Mouse (Mus musculus): ENCODE results near the gene Dpp9. TPM values are rescaled to one million over a fixed set of nuclear protein-coding genes. Genes with fewer than 3 reads are reported as not detected.
A peak's percentile ranks its signal among the peaks of the same experiment; 100 is the strongest.

Dpp9 gene
- total and polyA plus RNA-seq, 3 experiments: 38.6 to 41.4 (median 40.4) TPM

DNA sequence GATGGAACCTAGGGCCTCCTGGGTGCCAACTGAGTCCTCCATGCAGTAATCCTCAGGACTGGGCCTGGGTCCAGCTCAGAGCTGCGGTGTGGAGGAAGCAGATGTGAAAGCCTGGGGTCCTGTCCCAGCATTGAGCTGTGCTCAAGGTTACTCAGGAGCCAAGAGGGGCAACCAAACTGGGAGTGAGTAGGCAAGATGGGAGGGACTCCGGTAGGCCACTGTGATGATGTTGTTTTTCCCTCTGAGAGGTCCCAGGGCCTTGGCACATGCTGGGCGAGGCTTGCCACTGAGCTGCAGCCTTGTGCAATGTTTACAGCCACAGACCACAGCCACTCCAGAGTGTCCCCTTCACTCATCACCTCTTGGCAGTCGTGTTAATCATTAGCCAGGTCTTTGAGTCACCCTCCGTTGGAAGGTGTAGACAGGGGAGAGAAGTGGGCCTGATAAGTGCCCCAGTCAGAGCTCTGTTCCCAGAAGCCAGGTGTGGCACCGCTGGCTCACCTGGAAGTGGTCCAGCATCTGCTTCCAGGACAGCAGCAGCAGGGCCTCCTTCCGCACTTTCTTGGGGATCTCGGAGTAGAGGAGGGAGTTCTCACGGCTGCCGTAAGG, 12.3 kb downstream of the Dpp9 start:
- Histone ChIP-seq H3K79me2 (replicated peaks; ENCODE audit: control insufficient read depth, insufficient read depth, low read length) (no peaks in the 10 kb centered on the region), H3K4me1 (ENCODE audit: control insufficient read depth, insufficient read depth, low read length) (peaks cover 13% of the 10 kb centered on the region), H3K36me3 (ENCODE audit: control insufficient read depth, insufficient read depth, low read length) (no peaks in the 10 kb centered on the region), H3K27me3 (ENCODE audit: control insufficient read depth, insufficient read depth, low read length) (no peaks in the 10 kb centered on the region), H3K4me3 (no peak overlapping the region), H3K27ac (no peak overlapping the region), H3K9ac (ENCODE audit: low read depth, low read length) (no peak overlapping the region)
- intact Hi-C loops (cut with DNase I): no loop called here
- TF ChIP-seq POLR2A (IDR thresholded peaks at IDR 0.05; ENCODE audit: insufficient read depth, low read depth, low read length) (no peak), EP300 (IDR thresholded peaks at IDR 0.05; ENCODE audit: insufficient read depth, low read depth, low read length) (no peak), CTCF (IDR thresholded peaks at IDR 0.05) (no peak)
- DNase-seq: no peak
- 68% methylated on average over 10 of the region's 10 CpGs for WGBS

DNA sequence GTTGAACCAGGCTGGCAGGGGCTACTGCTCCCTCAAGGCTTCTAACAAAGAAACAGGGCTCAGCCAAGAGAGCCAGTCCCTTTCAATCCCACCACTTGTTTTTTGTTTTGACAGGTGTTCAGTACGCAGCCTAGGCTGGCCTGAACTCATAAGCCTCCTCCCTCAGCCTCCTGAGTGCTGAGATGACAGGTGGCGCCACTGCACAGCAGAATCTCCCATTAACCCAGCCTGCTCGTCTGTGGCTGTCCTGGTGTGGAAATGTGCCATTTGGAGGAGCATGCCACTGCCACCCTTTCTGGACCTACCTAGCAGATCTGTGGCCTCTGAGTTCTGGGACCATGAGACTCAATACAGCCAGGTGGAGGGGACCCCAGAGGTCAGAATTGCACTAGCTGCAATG, 15.0 kb downstream of the Dpp9 start:
- intact Hi-C loops (cut with DNase I): no loop called here
- H3K36me3 ChIP-seq (ENCODE audit: control insufficient read depth, insufficient read depth, low read length): no peaks in the 10 kb centered on the region
- WGBS: 56% methylated on average over 3 of the region's 3 CpGs
- H3K4me3 ChIP-seq: no peak overlapping the region
- peaks cover 2% of the 10 kb centered on the region for H3K4me1 ChIP-seq (ENCODE audit: control insufficient read depth, insufficient read depth, low read length)
- no peak for TF ChIP-seq EP300 (IDR thresholded peaks at IDR 0.05; ENCODE audit: insufficient read depth, low read depth, low read length)
- TF ChIP-seq POLR2A (IDR thresholded peaks at IDR 0.05; ENCODE audit: insufficient read depth, low read depth, low read length): no peak
- peak; percentile 29 for TF ChIP-seq CTCF (IDR thresholded peaks at IDR 0.05)
- H3K79me2 ChIP-seq (replicated peaks; ENCODE audit: control insufficient read depth, insufficient read depth, low read length): no peaks in the 10 kb centered on the region
- no peaks in the 10 kb centered on the region for H3K27me3 ChIP-seq (ENCODE audit: control insufficient read depth, insufficient read depth, low read length)
- DNase-seq: no peak
- H3K9ac ChIP-seq (ENCODE audit: low read depth, low read length): no peak overlapping the region
- H3K27ac ChIP-seq: no peak overlapping the region

DNA sequence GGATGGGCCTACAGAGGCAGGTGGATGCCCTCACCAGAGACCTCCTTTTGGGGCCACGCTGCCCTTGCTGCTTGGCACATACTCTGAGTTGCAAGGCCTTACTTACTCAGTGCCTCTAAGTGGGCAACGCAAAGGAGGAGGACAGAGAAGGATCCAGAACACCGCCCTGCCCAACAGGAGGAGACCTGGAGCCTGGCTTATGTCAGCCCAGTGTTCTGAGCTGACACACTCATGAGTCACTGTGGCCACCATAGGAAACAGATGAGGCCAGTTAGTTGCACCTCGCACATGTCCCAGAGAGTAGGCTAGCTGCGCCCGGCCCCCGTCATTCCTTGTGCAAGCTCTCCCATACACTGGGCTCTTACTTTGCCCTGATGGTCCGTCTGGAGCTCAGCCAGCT, 16.2 kb downstream of the Dpp9 start:
- no peaks in the 10 kb centered on the region for H3K36me3 ChIP-seq (ENCODE audit: control insufficient read depth, insufficient read depth, low read length)
- no peak for DNase-seq
- no peak overlapping the region for H3K9ac ChIP-seq (ENCODE audit: low read depth, low read length)
- TF ChIP-seq EP300 (IDR thresholded peaks at IDR 0.05; ENCODE audit: insufficient read depth, low read depth, low read length) (no peak), CTCF (IDR thresholded peaks at IDR 0.05) (no peak), POLR2A (IDR thresholded peaks at IDR 0.05; ENCODE audit: insufficient read depth, low read depth, low read length) (no peak)
- no peak overlapping the region for H3K4me3 ChIP-seq
- no peaks in the 10 kb centered on the region for H3K4me1 ChIP-seq (ENCODE audit: control insufficient read depth, insufficient read depth, low read length)
- H3K27me3 ChIP-seq (ENCODE audit: control insufficient read depth, insufficient read depth, low read length): no peaks in the 10 kb centered on the region
- intact Hi-C loops (cut with DNase I): no loop called here
- H3K27ac ChIP-seq: no peak overlapping the region
- WGBS: 97% methylated on average over 8 of the region's 8 CpGs
- no peaks in the 10 kb centered on the region for H3K79me2 ChIP-seq (replicated peaks; ENCODE audit: control insufficient read depth, insufficient read depth, low read length)

DNA sequence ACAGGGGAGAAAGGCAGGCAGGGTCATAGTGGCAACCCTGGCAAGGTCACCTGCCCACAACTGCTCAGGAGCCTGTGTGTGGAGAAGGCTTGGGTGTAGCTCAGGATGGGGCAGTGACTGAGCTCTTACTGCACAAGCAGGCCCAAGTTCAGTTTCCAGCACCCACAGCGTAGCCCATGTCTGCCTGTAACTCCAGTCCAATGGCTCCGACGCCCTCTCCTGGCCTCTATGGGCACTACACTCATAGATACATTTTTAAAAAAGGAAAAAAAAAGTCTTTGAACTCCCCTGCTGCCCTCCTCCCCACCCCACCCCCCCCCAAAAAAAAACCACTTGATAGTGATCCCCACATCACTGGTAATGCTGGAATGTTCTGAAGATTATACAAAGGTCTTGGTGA, 17.1 kb downstream of the Dpp9 start:
- no peaks in the 10 kb centered on the region for H3K4me1 ChIP-seq (ENCODE audit: control insufficient read depth, insufficient read depth, low read length)
- no peak overlapping the region for H3K9ac ChIP-seq (ENCODE audit: low read depth, low read length)
- DNase-seq: no peak
- H3K79me2 ChIP-seq (replicated peaks; ENCODE audit: control insufficient read depth, insufficient read depth, low read length): no peaks in the 10 kb centered on the region
- H3K36me3 ChIP-seq (ENCODE audit: control insufficient read depth, insufficient read depth, low read length): no peaks in the 10 kb centered on the region
- 76% methylated on average over 3 of the region's 3 CpGs for WGBS
- TF ChIP-seq POLR2A (IDR thresholded peaks at IDR 0.05; ENCODE audit: insufficient read depth, low read depth, low read length) (no peak), CTCF (IDR thresholded peaks at IDR 0.05) (peak; percentile 29)
- H3K27me3 ChIP-seq (ENCODE audit: control insufficient read depth, insufficient read depth, low read length): no peaks in the 10 kb centered on the region
- no peak overlapping the region for H3K4me3 ChIP-seq
- H3K27ac ChIP-seq: no peak overlapping the region
- intact Hi-C loops (cut with DNase I): no loop called here

DNA sequence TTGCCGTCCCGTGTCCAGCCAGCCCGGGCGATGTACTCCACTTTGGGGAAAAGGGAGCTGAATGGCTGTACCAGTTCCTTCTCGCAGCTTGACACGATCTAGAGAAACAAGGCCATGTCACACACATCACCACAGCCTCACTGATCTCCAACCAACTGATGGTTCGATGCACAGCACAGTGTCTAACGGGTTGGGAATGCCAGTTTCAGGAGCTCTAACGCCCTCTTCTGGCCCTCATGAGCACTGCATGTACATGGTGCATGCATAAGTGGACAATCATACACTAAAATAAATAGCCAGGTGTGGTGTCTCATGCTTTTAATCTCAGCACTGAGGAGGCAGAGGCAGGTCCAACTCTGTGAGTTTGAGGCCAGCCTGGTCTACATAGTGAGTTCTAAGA, 18.1 kb downstream of the Dpp9 start:
- Histone ChIP-seq H3K36me3 (ENCODE audit: control insufficient read depth, insufficient read depth, low read length) (no peaks in the 10 kb centered on the region), H3K79me2 (replicated peaks; ENCODE audit: control insufficient read depth, insufficient read depth, low read length) (no peaks in the 10 kb centered on the region), H3K4me1 (ENCODE audit: control insufficient read depth, insufficient read depth, low read length) (no peaks in the 10 kb centered on the region), H3K4me3 (no peak overlapping the region), H3K27ac (no peak overlapping the region), H3K27me3 (ENCODE audit: control insufficient read depth, insufficient read depth, low read length) (no peaks in the 10 kb centered on the region), H3K9ac (ENCODE audit: low read depth, low read length) (no peak overlapping the region)
- DNase-seq: no peak
- intact Hi-C loops (cut with DNase I): no loop called here
- WGBS: 88% methylated on average over 9 of the region's 9 CpGs
- TF ChIP-seq CTCF (IDR thresholded peaks at IDR 0.05) (peak; percentile 46), POLR2A (IDR thresholded peaks at IDR 0.05; ENCODE audit: insufficient read depth, low read depth, low read length) (no peak)

DNA sequence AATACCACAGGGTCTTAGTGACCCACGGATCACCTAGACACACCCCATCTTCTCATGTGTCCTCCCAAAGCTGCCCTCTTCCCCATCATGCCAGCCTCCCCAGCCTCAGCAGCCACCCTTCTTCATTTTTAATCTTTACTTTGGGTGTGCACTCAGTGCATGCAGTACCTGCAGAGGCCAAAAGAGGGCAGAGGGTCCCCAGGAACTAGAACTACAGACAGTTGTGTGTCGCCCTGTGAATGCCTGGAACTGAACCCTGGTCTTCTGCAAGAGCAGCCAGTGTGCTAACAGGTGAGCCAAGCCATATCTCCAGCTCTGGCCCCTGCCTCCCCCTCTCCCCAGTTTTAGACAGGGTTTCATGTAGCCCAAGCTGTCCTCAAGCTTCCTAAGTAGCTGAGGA, 21.8 kb downstream of the Dpp9 start:
- Histone ChIP-seq H3K4me3 (no peak overlapping the region), H3K27ac (no peak overlapping the region), H3K79me2 (replicated peaks; ENCODE audit: control insufficient read depth, insufficient read depth, low read length) (no peaks in the 10 kb centered on the region), H3K4me1 (ENCODE audit: control insufficient read depth, insufficient read depth, low read length) (no peaks in the 10 kb centered on the region), H3K36me3 (ENCODE audit: control insufficient read depth, insufficient read depth, low read length) (no peaks in the 10 kb centered on the region), H3K27me3 (ENCODE audit: control insufficient read depth, insufficient read depth, low read length) (no peaks in the 10 kb centered on the region), H3K9ac (ENCODE audit: low read depth, low read length) (no peak overlapping the region)
- TF ChIP-seq CTCF (IDR thresholded peaks at IDR 0.05) (peak; percentile 67), POLR2A (IDR thresholded peaks at IDR 0.05; ENCODE audit: insufficient read depth, low read depth, low read length) (no peak), EP300 (IDR thresholded peaks at IDR 0.05; ENCODE audit: insufficient read depth, low read depth, low read length) (no peak)
- WGBS: 80% methylated on average over 2 of the region's 2 CpGs
- peak in 1 of 2 experiments; percentile 45 for DNase-seq
- intact Hi-C loops (cut with DNase I): loop anchor here (2.0 kb wide), 1 partner anchor 58 kb away; no protein-coding TSS in a partner anchor

Measured in heart, adult 2 months (tissue).